Mouse (Mus musculus) limb, embryonic 14.5 days (tissue): ENCODE results near the gene Tmem214. TPM values are rescaled to one million over a fixed set of nuclear protein-coding genes. Genes with fewer than 3 reads are reported as not detected.
A peak's percentile ranks its signal among the peaks of the same experiment; 100 is the strongest.

Source experiments
- ATAC-seq: fragments of 200-750 bp; cut with Nextera tagmentation; 2 replicates; pipeline ENCODE4 v1.8.0; 2017; ENCODE audit warnings: low read depth, moderate number of reproducible peaks, moderate TSS enrichment; ENCODE audit not compliant: low FRiP score
- DNase-seq: peaks from one replicate; pipeline ENCODE4 v3.0.0-alpha.2; 2015; ENCODE audit warnings: low spot score
- H3K27ac ChIP-seq: fragments of 300-500 bp; sonication (generic); replicated peaks from 2 replicates; pipeline ENCODE4 v1.5.1; 2014; ENCODE audit warnings: low read depth, mild to moderate bottlenecking, low read length, moderate library complexity, mixed read lengths
- H3K27me3 ChIP-seq: fragments of 300-500 bp; sonication (generic); 2 replicates; pipeline ENCODE4 v1.6.1; 2014; ENCODE audit warnings: low read length, mixed read lengths; ENCODE audit not compliant: control insufficient read depth, insufficient read depth
- H3K36me3 ChIP-seq: fragments of 300-500 bp; sonication (generic); 2 replicates; pipeline ENCODE4 v1.6.1; 2014; ENCODE audit warnings: mild to moderate bottlenecking, low read length, moderate library complexity, mixed read lengths; ENCODE audit not compliant: control insufficient read depth, insufficient read depth
- H3K4me1 ChIP-seq: fragments of 300-500 bp; sonication (generic); 2 replicates; pipeline ENCODE4 v1.6.1; 2014; ENCODE audit warnings: antibody characterized with exemption, low read length, mixed read lengths; ENCODE audit not compliant: control insufficient read depth, insufficient read depth
- H3K4me2 ChIP-seq: fragments of 300-500 bp; sonication (generic); replicated peaks from 2 replicates; pipeline ENCODE4 v1.6.1; 2014; ENCODE audit warnings: low read depth, mild to moderate bottlenecking, low read length, moderate library complexity; ENCODE audit not compliant: severe bottlenecking
- H3K4me3 ChIP-seq: fragments of 300-500 bp; sonication (generic); replicated peaks from 2 replicates; pipeline ENCODE4 v1.5.1; 2014; ENCODE audit warnings: low read length
- H3K9ac ChIP-seq: fragments of 300-500 bp; sonication (generic); 2 replicates; pipeline ENCODE4 v1.6.1; 2014; ENCODE audit warnings: mild to moderate bottlenecking, low read depth, low read length, moderate library complexity; ENCODE audit not compliant: severe bottlenecking
- H3K9me3 ChIP-seq: fragments of 300-500 bp; sonication (generic); 2 replicates; pipeline ENCODE4 v1.6.1; 2016; ENCODE audit warnings: low read length; ENCODE audit not compliant: control insufficient read depth
- POLR2A ChIP-seq: fragments of 200-500 bp; IDR thresholded peaks from 2 replicates; pipeline ENCODE4 v1.8.0; 2012; ENCODE audit warnings: inconsistent platforms, mild to moderate bottlenecking, moderate library complexity, borderline replicate concordance; ENCODE audit not compliant: insufficient read depth, insufficient read length; ENCODE audit errors: extremely low read depth
- WGBS: fragments of 180-500 bp; shearing (Covaris S2); extraction: QIAGEN DNeasy Blood & Tissue Kit; methylation state at CpG from one replicate; pipeline ENCODE4 v1.1.7; 2014; 5-methylcytosine and 5-hydroxymethylcytosine counted together
- polyA plus RNA-seq, 2 experiments: library from polyadenylated mRNA; depleted of rRNA in 1 of 2; stranded (reverse) in 1 of 2; unstranded in 1 of 2; fragments of >200 nt; fragmentation: Nextera tagmentation in 1 of 2; extraction: Ambion mirVana in 1 of 2; gene quantifications; 2 replicates each; pipeline versions ENCODE4 v1.2.1 to v1.2.3; 2012 to 2014

Tmem214 gene
- polyA plus RNA-seq, 2 experiments, result 81.8 to 115 TPM

- Histone ChIP-seq H3K27me3 (no peaks in the 10 kb centered on the region), H3K27ac (peak overlapping the region; percentile 98), H3K9ac (peak overlapping the region; percentile 79), H3K36me3 (peaks cover 39% of the 10 kb centered on the region), H3K4me1 (peaks cover 10% of the 10 kb centered on the region), H3K4me2 (peak overlapping the region; percentile 77), H3K4me3 (peak overlapping the region; percentile 80), H3K9me3 (no peaks in the 10 kb centered on the region)
- DNase-seq, result peak; percentile 55
- WGBS, result under 1% methylated on average over 23 of the region's 42 CpGs
- ATAC-seq, result peak; percentile 16
- peak; percentile 60; the same call in 1 of the 2 replicates for TF ChIP-seq POLR2A
These were observed 21.4 kb downstream of the Tmem214 start for GRCm38 (mm10) chr5:30889088-30889754.

DNA sequence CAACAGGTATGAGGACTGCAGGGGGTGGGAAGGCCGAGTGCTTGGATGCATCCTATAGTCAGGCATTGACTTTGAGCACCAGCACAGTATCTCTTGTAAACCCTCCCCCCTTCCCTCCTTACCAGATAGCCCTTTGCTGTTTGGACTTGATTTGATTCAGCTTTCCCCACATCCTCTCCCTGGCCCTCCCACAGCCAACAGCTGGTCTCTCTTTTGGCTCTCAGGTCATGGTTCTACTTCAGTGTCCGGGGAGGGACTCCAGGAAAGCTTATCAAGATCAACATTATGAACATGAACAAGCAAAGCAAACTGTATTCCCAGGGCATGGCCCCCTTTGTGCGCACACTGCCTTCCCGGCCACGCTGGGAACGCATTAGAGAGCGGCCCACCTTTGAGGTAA lies 22.6 kb downstream of the Tmem214 start:
- WGBS, result 81% methylated on average over 7 of the region's 7 CpGs
- H3K4me3 ChIP-seq, result peak overlapping the region; percentile 80
- H3K4me1 ChIP-seq, result peaks cover 10% of the 10 kb centered on the region
- no peaks in the 10 kb centered on the region for H3K9me3 ChIP-seq
- H3K27me3 ChIP-seq, result no peaks in the 10 kb centered on the region
- ATAC-seq (no peak), DNase-seq (no peak)
- no peak for TF ChIP-seq POLR2A
- peak overlapping the region; percentile 77 for H3K4me2 ChIP-seq
- H3K9ac ChIP-seq, result peak overlapping the region; percentile 79
- peaks cover 50% of the 10 kb centered on the region for H3K36me3 ChIP-seq
- H3K27ac ChIP-seq, result 0 out of 2 replicates have a peak overlapping the region, but pooled peaks have one; percentile 98

DNA sequence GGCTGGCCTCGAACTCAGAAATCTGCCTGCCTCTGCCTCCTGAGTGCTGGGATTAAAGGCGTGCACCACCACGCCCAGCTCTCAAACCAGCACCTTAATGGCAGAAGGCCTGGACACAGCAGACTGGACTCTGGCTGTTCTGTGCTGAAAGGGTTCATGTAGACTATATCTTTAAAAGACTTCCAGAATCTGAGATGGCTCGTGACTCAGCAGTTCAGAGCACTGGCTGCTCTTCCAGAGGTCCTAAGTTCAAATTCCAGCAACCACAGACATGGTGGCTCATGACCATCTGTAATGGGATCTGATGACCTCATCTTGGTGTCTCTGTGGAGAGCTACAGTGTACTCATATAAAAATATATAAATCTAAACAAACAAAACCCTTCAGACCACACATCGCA lies 34.0 kb downstream of the Tmem214 start:
- ATAC-seq (no peak), DNase-seq (no peak)
- Histone ChIP-seq H3K27ac (no peak overlapping the region), H3K4me2 (no peak overlapping the region), H3K36me3 (peaks cover 86% of the 10 kb centered on the region), H3K27me3 (no peaks in the 10 kb centered on the region), H3K4me3 (no peak overlapping the region), H3K4me1 (peaks cover 10% of the 10 kb centered on the region), H3K9ac (no peak overlapping the region), H3K9me3 (no peaks in the 10 kb centered on the region)
- TF ChIP-seq POLR2A, result no peak
- WGBS, result 91% methylated on average over 5 of the region's 5 CpGs

DNA sequence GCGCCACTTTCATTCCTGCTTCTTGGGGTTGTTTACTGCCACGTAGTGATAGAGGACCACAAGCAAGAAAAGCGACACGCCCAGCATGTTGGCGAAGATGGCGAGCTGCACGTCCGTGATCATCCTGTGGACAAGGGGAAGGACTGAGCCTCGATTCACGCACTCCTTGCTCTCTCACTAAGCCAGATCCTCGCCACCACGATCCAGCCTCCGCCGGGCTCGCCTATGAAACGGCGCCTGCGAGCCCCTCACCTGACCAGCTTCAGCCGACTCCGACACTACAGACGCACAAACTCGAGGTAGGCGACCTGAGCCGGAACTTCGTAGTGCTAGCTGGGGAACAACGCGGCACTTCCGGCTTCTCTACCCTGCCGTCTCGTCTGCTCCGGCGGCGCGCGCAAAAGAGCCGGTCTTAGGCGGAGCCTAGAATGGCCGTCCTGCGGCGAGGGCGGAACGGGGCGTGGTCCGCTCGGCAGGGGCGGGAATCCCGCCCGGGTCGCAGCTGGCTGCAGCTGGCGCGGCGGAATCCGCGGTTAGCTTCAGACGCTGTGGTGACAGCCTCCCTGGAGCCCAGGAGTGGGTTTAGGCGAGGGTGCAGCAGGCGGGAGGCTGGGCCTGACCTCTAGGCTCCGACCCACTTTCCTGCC lies 39.7 kb downstream of the Tmem214 start, which contains the start of gene Ost4:
Ost4 (minus strand) TSS at position 376 of the 647 bp plus-strand sequence.
- DNase-seq, result peak; percentile 97
- Histone ChIP-seq H3K36me3 (peaks cover 39% of the 10 kb centered on the region), H3K9ac (peak within 1 kb of the TSS; percentile 75), H3K9me3 (no peaks in the 10 kb centered on the region), H3K27me3 (no peaks in the 10 kb centered on the region), H3K4me3 (peak within 1 kb of the TSS; percentile 72), H3K27ac (peak within 1 kb of the TSS; percentile 91), H3K4me2 (peak within 1 kb of the TSS; percentile 74), H3K4me1 (peaks cover 56% of the 10 kb centered on the region)
- under 1% methylated on average over 55 of the region's 58 CpGs for WGBS
- ATAC-seq, result peak; percentile 94
- TF ChIP-seq POLR2A, result peak; percentile 80; the same call in 1 of the 2 replicates

GRCm38 (mm10) chr5:30908426-30909299 lies 40.9 kb downstream of the Tmem214 start:
- H3K4me1 ChIP-seq, result peaks cover 61% of the 10 kb centered on the region
- H3K9me3 ChIP-seq, result no peaks in the 10 kb centered on the region
- peak overlapping the region; percentile 75 for H3K9ac ChIP-seq
- peak overlapping the region; percentile 72 for H3K4me3 ChIP-seq
- peak overlapping the region; percentile 91 for H3K27ac ChIP-seq
- ATAC-seq (0 out of 2 replicates have a peak, but pooled peaks have one; percentile 4), DNase-seq (peak; percentile 70)
- WGBS, result 11% methylated on average over 13 of the region's 13 CpGs
- H3K27me3 ChIP-seq, result no peaks in the 10 kb centered on the region
- peak overlapping the region; percentile 74 for H3K4me2 ChIP-seq
- TF ChIP-seq POLR2A, result no peak
- peaks cover 28% of the 10 kb centered on the region for H3K36me3 ChIP-seq
